Mouse (Mus musculus) C2C12 (cell line): ENCODE data around the gene Mthfd1l.

Experiments used
- CTCF ChIP-seq: IDR thresholded peaks from one replicate; pipeline ENCODE4 v1.5.1; 2011; ENCODE audit not compliant: control insufficient read depth, insufficient read depth, insufficient read length
- MAX ChIP-seq: IDR thresholded peaks from one replicate; pipeline ENCODE4 v1.6.1; 2011; ENCODE audit warnings: mild to moderate bottlenecking, control low read depth
- MYOD1 ChIP-seq: IDR thresholded peaks from one replicate; pipeline ENCODE4 v1.6.1; 2011; ENCODE audit warnings: low read depth; ENCODE audit not compliant: control insufficient read depth, insufficient read length
- USF1 ChIP-seq: IDR thresholded peaks from one replicate; pipeline ENCODE4 v1.6.1; 2011; ENCODE audit warnings: low read depth, mild to moderate bottlenecking, control low read depth, moderate library complexity

GRCm38 (mm10) chr10:4079643-4080244, 106.8 kb downstream of the Mthfd1l start:
- no peak for TF ChIP-seq CTCF
- TF ChIP-seq USF1, result no peak
- no peak for TF ChIP-seq MYOD1
- TF ChIP-seq MAX, result no peak
